Mouse (Mus musculus): ENCODE results near the gene Chrm2. TPM values are rescaled to one million over a fixed set of nuclear protein-coding genes. Genes with fewer than 3 reads are reported as not detected.

The Chrm2 gene
- polyA plus RNA-seq (2012; rRNA removed): 0.05 and 0.07 TPM in 2 replicates

DNA sequence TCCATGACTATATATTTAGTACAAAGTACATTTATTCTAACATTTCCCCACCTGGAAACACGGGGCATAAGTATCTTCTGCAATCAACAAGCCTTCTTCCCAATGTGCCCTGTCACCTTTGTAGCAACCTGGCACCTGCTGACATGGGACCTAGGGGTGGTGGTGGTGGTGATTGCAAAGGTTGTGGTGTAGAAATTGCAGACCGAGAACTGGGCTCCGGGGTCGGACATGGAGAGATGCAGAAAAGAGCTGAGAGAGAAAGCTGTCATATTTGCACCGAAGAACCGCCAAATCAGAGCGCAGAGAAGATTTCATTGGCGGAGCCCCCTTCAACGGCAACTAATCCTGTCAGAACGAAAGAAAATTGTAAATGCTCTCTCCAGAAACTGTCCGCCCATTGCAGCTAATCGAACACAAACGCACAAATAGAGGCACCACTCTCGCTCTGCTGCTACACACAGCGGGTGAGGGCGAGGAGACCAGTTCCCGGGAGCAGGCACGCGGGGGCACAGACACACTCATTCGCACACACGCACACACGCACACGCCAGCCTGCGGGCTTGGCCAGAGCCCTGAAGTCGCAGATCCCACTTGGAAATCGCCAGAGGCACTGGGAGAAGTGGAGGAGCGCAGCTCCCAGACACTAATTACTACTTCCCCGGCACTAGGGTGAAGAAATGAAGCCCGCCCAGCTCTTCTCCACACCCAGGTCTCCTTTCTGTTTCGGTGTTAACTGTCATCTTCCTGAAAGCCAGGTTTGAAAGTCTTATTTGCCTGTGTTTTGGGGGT, at the start of gene Chrm2:
Chrm2 (plus strand) TSS at position 473 of the 789 bp plus-strand sequence.
- H3K27ac ChIP-seq (ENCODE audit: insufficient read depth, low read length): no peak within 1 kb of the TSS
- 7% methylated on average over 30 of the region's 30 CpGs for WGBS
- DNase-seq (ENCODE audit: low read depth in 1 of 2, low spot score in 2 of 2): no peak
- TF ChIP-seq CTCF (IDR thresholded peaks at IDR 0.05; ENCODE audit: extremely low read depth, insufficient read depth, insufficient read length, insufficient replicate concordance) (no peak), POLR2A (IDR thresholded peaks at IDR 0.05; ENCODE audit: low read depth, low read length) (no peak)
- no peak within 1 kb of the TSS; the same call in 1 of the 2 replicates for H3K4me3 ChIP-seq (ENCODE audit: extremely low read depth, insufficient read depth, insufficient read length)
- no peaks in the 10 kb centered on the region for H3K36me3 ChIP-seq (ENCODE audit: control insufficient read depth, insufficient read depth, low read length)
- H3K27me3 ChIP-seq (ENCODE audit: control insufficient read depth, insufficient read depth, low read length): no peaks in the 10 kb centered on the region
- H3K4me1 ChIP-seq (ENCODE audit: control insufficient read depth, insufficient read depth, insufficient read length): no peaks in the 10 kb centered on the region

DNA sequence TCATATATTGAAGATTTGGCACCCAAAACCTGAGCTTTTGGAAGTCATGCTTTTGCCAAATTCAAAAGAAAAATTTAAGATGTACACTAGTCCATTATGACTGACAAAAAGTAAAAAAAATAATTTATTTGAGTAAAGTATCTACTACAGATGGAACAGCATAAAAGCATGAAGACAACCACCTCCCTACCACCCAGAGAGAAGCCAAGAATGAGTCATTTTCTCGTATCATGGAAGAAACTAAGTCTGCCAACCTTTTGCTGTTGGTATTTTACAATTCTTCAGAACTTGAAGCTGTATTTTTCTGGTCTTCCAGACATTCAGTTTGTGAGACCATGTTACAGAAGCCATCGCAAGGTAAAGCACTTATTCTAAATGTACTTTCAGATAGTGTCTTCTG, 13.9 kb upstream of the Chrm2 start:
- Histone ChIP-seq H3K4me3 (ENCODE audit: extremely low read depth, insufficient read depth, insufficient read length) (no peak overlapping the region), H3K4me1 (ENCODE audit: control insufficient read depth, insufficient read depth, insufficient read length) (no peaks in the 10 kb centered on the region), H3K36me3 (ENCODE audit: control insufficient read depth, insufficient read depth, low read length) (no peaks in the 10 kb centered on the region), H3K27me3 (ENCODE audit: control insufficient read depth, insufficient read depth, low read length) (no peaks in the 10 kb centered on the region), H3K27ac (ENCODE audit: insufficient read depth, low read length) (no peak overlapping the region)
- WGBS: 63% methylated on average over 2 of the region's 2 CpGs
- no peak for TF ChIP-seq CTCF (IDR thresholded peaks at IDR 0.05; ENCODE audit: extremely low read depth, insufficient read depth, insufficient read length, insufficient replicate concordance)
- TF ChIP-seq POLR2A (IDR thresholded peaks at IDR 0.05; ENCODE audit: low read depth, low read length): no peak
- DNase-seq (ENCODE audit: low read depth in 1 of 2, low spot score in 2 of 2): no peak

DNA sequence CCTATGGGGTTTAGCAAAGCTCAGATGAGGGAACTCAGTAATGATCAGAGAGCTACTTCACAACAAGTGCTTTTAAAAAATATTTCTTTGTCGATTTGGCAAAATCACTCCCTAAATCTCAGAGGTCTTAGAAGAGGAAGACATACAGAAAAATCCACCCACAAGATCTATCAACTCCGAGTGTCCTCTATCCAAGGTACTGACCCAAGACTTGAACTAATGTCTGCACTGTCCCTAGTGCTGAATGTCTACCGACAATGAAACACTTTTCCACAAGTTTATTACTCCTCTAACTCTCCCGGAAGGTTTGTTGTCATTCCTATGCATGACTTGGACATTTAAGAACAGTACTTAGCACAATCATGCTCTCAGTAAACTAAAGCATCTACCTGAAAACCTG, 9.9 kb upstream of the Chrm2 start:
- no peaks in the 10 kb centered on the region for H3K4me1 ChIP-seq (ENCODE audit: control insufficient read depth, insufficient read depth, insufficient read length)
- no peak for DNase-seq (ENCODE audit: low read depth in 1 of 2, low spot score in 2 of 2)
- 60% methylated on average over 4 of the region's 4 CpGs for WGBS
- no peak overlapping the region for H3K27ac ChIP-seq (ENCODE audit: insufficient read depth, low read length)
- TF ChIP-seq POLR2A (IDR thresholded peaks at IDR 0.05; ENCODE audit: low read depth, low read length) (no peak), CTCF (IDR thresholded peaks at IDR 0.05; ENCODE audit: extremely low read depth, insufficient read depth, insufficient read length, insufficient replicate concordance) (no peak)
- H3K36me3 ChIP-seq (ENCODE audit: control insufficient read depth, insufficient read depth, low read length): no peaks in the 10 kb centered on the region
- no peaks in the 10 kb centered on the region for H3K27me3 ChIP-seq (ENCODE audit: control insufficient read depth, insufficient read depth, low read length)
- H3K4me3 ChIP-seq (ENCODE audit: extremely low read depth, insufficient read depth, insufficient read length): no peak overlapping the region

DNA sequence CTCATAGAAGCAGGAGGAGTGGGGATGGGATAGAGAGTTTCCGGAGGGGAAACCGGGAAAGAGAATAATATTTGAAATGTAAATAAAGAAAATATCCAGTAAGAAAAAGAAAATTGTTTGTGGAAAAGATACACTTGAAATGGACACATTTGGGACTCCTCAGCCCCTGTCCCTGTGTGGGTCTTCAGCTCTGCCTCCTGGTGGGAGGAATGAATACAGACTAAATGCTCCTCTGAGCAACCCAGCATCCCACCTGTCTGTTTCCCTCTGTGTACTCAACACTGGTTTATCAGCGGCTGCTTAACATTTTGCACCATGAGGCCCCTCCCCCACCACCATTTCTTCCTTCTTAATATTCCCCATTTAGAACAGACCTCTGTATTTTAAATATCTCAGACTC, 3.8 kb upstream of the Chrm2 start:
- no peaks in the 10 kb centered on the region for H3K4me1 ChIP-seq (ENCODE audit: control insufficient read depth, insufficient read depth, insufficient read length)
- TF ChIP-seq CTCF (IDR thresholded peaks at IDR 0.05; ENCODE audit: extremely low read depth, insufficient read depth, insufficient read length, insufficient replicate concordance): no peak
- TF ChIP-seq POLR2A (IDR thresholded peaks at IDR 0.05; ENCODE audit: low read depth, low read length): no peak
- no peak for DNase-seq (ENCODE audit: low read depth in 1 of 2, low spot score in 2 of 2)
- H3K4me3 ChIP-seq (ENCODE audit: extremely low read depth, insufficient read depth, insufficient read length): no peak overlapping the region
- H3K36me3 ChIP-seq (ENCODE audit: control insufficient read depth, insufficient read depth, low read length): no peaks in the 10 kb centered on the region
- H3K27ac ChIP-seq (ENCODE audit: insufficient read depth, low read length): no peak overlapping the region
- WGBS: 50% methylated on average over 3 of the region's 3 CpGs
- H3K27me3 ChIP-seq (ENCODE audit: control insufficient read depth, insufficient read depth, low read length): no peaks in the 10 kb centered on the region

DNA sequence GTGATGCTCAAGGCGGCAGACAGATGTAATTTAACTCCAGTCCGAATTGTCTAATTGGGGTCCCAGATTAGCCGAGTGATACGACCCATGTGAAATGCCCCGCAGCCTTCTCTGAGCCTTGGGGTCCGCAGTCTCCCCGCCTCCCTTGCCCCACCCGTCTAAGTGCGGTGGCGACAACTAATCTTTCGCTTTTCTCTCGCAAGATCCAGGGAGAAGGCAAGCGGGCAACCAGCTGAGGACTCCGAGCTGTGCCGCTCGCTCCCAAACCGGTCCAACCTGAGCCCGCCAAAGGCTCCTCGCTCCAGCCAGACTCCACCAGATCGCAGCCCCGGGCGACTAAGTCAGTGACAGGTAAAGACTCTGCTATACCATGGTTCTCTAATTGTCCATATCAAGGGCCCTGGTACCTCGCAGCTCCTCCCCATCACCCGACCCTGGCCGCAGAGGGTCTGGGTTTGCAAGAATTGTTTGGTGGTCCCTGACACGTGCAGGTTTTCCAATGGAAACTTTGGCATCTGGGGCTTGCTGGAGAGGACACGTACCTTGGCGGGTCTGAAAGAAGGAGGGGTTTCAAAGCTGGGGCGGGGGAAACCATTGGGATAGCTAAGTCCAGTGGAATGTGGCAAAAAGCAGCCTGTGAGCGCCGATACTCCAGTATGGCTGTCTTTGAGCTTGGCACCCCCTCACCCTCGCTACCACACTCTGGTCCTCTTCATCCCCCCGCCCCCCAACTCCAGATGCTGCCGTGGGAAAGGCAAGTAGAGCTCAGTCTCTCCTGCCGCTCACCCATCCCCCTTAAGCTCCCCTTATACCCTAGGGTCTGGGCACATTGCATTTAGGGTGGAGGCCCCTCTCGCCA, 746 bp downstream of the Chrm2 start:
- Histone ChIP-seq H3K27ac (ENCODE audit: insufficient read depth, low read length) (no peak overlapping the region), H3K4me3 (ENCODE audit: extremely low read depth, insufficient read depth, insufficient read length) (no peak overlapping the region; the same call in 1 of the 2 replicates), H3K36me3 (ENCODE audit: control insufficient read depth, insufficient read depth, low read length) (no peaks in the 10 kb centered on the region), H3K4me1 (ENCODE audit: control insufficient read depth, insufficient read depth, insufficient read length) (no peaks in the 10 kb centered on the region), H3K27me3 (ENCODE audit: control insufficient read depth, insufficient read depth, low read length) (no peaks in the 10 kb centered on the region)
- TF ChIP-seq CTCF (IDR thresholded peaks at IDR 0.05; ENCODE audit: extremely low read depth, insufficient read depth, insufficient read length, insufficient replicate concordance) (no peak), POLR2A (IDR thresholded peaks at IDR 0.05; ENCODE audit: low read depth, low read length) (no peak)
- no peak for DNase-seq (ENCODE audit: low read depth in 1 of 2, low spot score in 2 of 2)
- WGBS: 5% methylated on average over 36 of the region's 36 CpGs

DNA sequence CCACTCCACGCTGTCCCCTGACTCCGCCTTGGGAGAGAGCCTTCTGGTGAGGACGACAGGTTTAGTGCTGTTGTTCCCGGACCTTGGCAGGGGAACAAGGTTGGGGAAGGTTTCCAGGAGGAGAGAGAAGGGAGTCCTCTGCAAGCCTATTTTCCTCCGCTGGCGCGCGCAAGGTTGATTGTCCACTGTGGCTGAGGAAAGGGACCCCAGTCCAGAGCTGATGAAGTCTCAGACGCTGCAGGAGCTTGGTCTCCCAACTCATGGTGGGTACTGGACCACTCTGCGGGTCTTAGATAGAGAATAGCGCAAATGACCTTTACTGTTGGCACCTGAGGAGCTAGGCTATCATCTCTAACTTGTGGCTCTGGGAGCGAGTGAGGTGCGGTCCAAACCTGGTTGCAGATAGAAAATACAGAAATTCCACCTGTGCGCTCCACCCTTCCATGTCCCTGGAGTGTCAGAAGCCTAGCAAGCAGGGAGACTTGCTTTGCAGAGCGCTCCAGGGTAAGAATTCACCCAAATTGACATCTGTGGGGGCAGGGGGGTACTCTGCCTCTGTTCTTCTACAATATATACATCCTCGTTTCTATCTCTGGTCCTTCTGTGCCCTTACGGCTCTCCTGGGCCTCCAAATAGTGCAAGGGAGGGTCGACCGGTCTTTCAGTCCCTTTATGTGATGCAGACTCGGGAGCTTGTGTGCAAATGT, 1.5 kb downstream of the Chrm2 start:
- H3K27ac ChIP-seq (ENCODE audit: insufficient read depth, low read length): no peak overlapping the region
- no peaks in the 10 kb centered on the region for H3K4me1 ChIP-seq (ENCODE audit: control insufficient read depth, insufficient read depth, insufficient read length)
- no peak overlapping the region for H3K4me3 ChIP-seq (ENCODE audit: extremely low read depth, insufficient read depth, insufficient read length)
- H3K36me3 ChIP-seq (ENCODE audit: control insufficient read depth, insufficient read depth, low read length): no peaks in the 10 kb centered on the region
- WGBS: 35% methylated on average over 20 of the region's 20 CpGs
- no peaks in the 10 kb centered on the region for H3K27me3 ChIP-seq (ENCODE audit: control insufficient read depth, insufficient read depth, low read length)
- no peak for TF ChIP-seq POLR2A (IDR thresholded peaks at IDR 0.05; ENCODE audit: low read depth, low read length)
- no peak for DNase-seq (ENCODE audit: low read depth in 1 of 2, low spot score in 2 of 2)
